Mouse (Mus musculus): Measurements from ENCODE around the gene Grid2ip. TPM values are rescaled to one million over a fixed set of nuclear protein-coding genes. Genes with fewer than 3 reads are reported as not detected.

Grid2ip gene
- polyA plus RNA-seq (2015; fragmentation: Illumina TruSeq; extraction: RNeasy Lipid Tissue Mini Kit (QIAGEN cat#74804); ENCODE audit: insufficient read depth, low replicate concordance), result not detected

GRCm38 (mm10) chr5:143356686-143357388 lies at the start of gene Grid2ip:
Gene Grid2ip (plus strand): TSS chr5:143357338.

GRCm38 (mm10) chr5:143314730-143315513 lies 42.2 kb upstream of the Grid2ip start, which contains the start of gene E130309D02Rik:
Gene E130309D02Rik (minus strand): TSS chr5:143315360.

GRCm38 (mm10) chr5:143328690-143329495 lies 28.2 kb upstream of the Grid2ip start, which contains the start of gene Zdhhc4:
Gene Zdhhc4 (minus strand): TSS chr5:143329256.

GRCm38 (mm10) chr5:143403221-143404147 lies 46.3 kb downstream of the Grid2ip start, which contains the start of gene Kdelr2:
Gene Kdelr2 (plus strand): TSS chr5:143403838.

Other genes starting within 250 kb of the Grid2ip start
- 36.7 TPM for gene Rnf216, start 244.3 kb upstream of the Grid2ip start, polyA plus RNA-seq (2015; fragmentation: Illumina TruSeq; extraction: RNeasy Lipid Tissue Mini Kit (QIAGEN cat#74804); ENCODE audit: insufficient read depth, low replicate concordance)
- not detected for gene Olfr718-ps1, start 209.8 kb upstream of the Grid2ip start, polyA plus RNA-seq (2015; fragmentation: Illumina TruSeq; extraction: RNeasy Lipid Tissue Mini Kit (QIAGEN cat#74804); ENCODE audit: insufficient read depth, low replicate concordance)
- gene Rbak, start 176.6 kb upstream of the Grid2ip start, polyA plus RNA-seq (2015; fragmentation: Illumina TruSeq; extraction: RNeasy Lipid Tissue Mini Kit (QIAGEN cat#74804); ENCODE audit: insufficient read depth, low replicate concordance), result 21.2 TPM
- not detected for gene Spdye4b, start 176.3 kb upstream of the Grid2ip start, polyA plus RNA-seq (2015; fragmentation: Illumina TruSeq; extraction: RNeasy Lipid Tissue Mini Kit (QIAGEN cat#74804); ENCODE audit: insufficient read depth, low replicate concordance)
- gene Spdye4a, start 130.4 kb upstream of the Grid2ip start, polyA plus RNA-seq (2015; fragmentation: Illumina TruSeq; extraction: RNeasy Lipid Tissue Mini Kit (QIAGEN cat#74804); ENCODE audit: insufficient read depth, low replicate concordance), result not detected
- 25.4 TPM for gene Zfp12, start 122.2 kb upstream of the Grid2ip start, polyA plus RNA-seq (2015; fragmentation: Illumina TruSeq; extraction: RNeasy Lipid Tissue Mini Kit (QIAGEN cat#74804); ENCODE audit: insufficient read depth, low replicate concordance)
- 1.4 TPM for gene Zfp316, start 87.3 kb upstream of the Grid2ip start, polyA plus RNA-seq (2015; fragmentation: Illumina TruSeq; extraction: RNeasy Lipid Tissue Mini Kit (QIAGEN cat#74804); ENCODE audit: insufficient read depth, low replicate concordance)
- 0.12 TPM for gene Zfp853, start 63.7 kb upstream of the Grid2ip start, polyA plus RNA-seq (2015; fragmentation: Illumina TruSeq; extraction: RNeasy Lipid Tissue Mini Kit (QIAGEN cat#74804); ENCODE audit: insufficient read depth, low replicate concordance)
- 8.1 TPM for gene E130309D02Rik, start 42.0 kb upstream of the Grid2ip start, polyA plus RNA-seq (2015; fragmentation: Illumina TruSeq; extraction: RNeasy Lipid Tissue Mini Kit (QIAGEN cat#74804); ENCODE audit: insufficient read depth, low replicate concordance)
- gene Zdhhc4, start 28.1 kb upstream of the Grid2ip start, polyA plus RNA-seq (2015; fragmentation: Illumina TruSeq; extraction: RNeasy Lipid Tissue Mini Kit (QIAGEN cat#74804); ENCODE audit: insufficient read depth, low replicate concordance), result 35.6 TPM
- gene Kdelr2, start 46.5 kb downstream of the Grid2ip start, polyA plus RNA-seq (2015; fragmentation: Illumina TruSeq; extraction: RNeasy Lipid Tissue Mini Kit (QIAGEN cat#74804); ENCODE audit: insufficient read depth, low replicate concordance), result 35.0 TPM
- 10.4 TPM for gene Daglb, start 107.2 kb downstream of the Grid2ip start, polyA plus RNA-seq (2015; fragmentation: Illumina TruSeq; extraction: RNeasy Lipid Tissue Mini Kit (QIAGEN cat#74804); ENCODE audit: insufficient read depth, low replicate concordance)
- 534 TPM for gene Rac1, start 170.7 kb downstream of the Grid2ip start, polyA plus RNA-seq (2015; fragmentation: Illumina TruSeq; extraction: RNeasy Lipid Tissue Mini Kit (QIAGEN cat#74804); ENCODE audit: insufficient read depth, low replicate concordance)